Mouse (Mus musculus): Measurements from ENCODE around the gene Apela.

DNA sequence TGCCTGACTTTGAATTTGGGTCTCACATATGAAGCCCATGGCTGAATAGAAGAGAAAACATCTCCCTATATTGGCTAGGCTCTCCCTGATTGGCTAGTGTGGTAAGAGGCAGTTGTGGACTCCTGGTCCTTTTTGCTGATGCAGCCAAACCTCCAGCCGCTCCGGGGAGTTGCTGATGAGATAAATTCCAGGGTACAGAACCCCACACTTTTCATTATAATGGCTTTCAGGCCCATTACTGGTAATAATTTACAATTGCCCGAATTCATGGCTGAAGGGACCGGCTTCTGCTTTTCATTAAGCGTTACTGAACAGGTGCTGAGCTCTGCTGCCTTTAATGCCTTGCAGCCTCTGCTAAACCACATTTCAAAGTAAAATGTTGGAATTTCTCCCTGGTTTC is 16.8 kb upstream of the Apela start:
- no peak for TF ChIP-seq FLI1 (IDR thresholded peaks at IDR 0.05; ENCODE audit: low read length)
- TF ChIP-seq GATA1 (IDR thresholded peaks at IDR 0.05; ENCODE audit: borderline replicate concordance, low read length): no peak
